Mouse (Mus musculus) thymus, postnatal 25 days (tissue): ENCODE results near the gene Lta.

Source experiments
- DNase-seq: peaks from one replicate; pipeline ENCODE4 v3.0.0; 2022

The Lta gene

GRCm38 (mm10) chr17:35155451-35155850, 49.7 kb downstream of the Lta start:
- DNase-seq: no peak

- no peak for DNase-seq
Measured at GRCm38 (mm10) chr17:35154616-35155015, 50.5 kb downstream of the Lta start.

- DNase-seq: no peak
Measured at GRCm38 (mm10) chr17:35153931-35154330, 51.2 kb downstream of the Lta start.
